Mouse (Mus musculus) olfactory bulb, adult 2 months (tissue): ENCODE measurements at regions not wholly inside any gene's neighbourhood (a gene's known extent, or its start where the extent isn't known, plus 50 kb on each side); places are given as distances from the start of the nearest gene placed in this dataset.

ENCODE experiments used
- H3K27ac ChIP-seq: fragments of 200-500 bp; 2 replicates; pipeline ENCODE4 v1.5.1; 2012; ENCODE audit warnings: low read depth, low read length; ENCODE audit not compliant: insufficient read depth
- H3K4me1 ChIP-seq: fragments of 200-500 bp; 2 replicates; pipeline ENCODE4 v1.6.1; 2012; ENCODE audit warnings: low read length; ENCODE audit not compliant: control insufficient read depth, insufficient read depth
- H3K4me3 ChIP-seq: fragments of 200-500 bp; 2 replicates; pipeline ENCODE4 v1.5.1; 2012; ENCODE audit warnings: mild to moderate bottlenecking, low read depth, low read length, moderate library complexity; ENCODE audit not compliant: insufficient read depth
- CTCF ChIP-seq: fragments of 200-500 bp; IDR thresholded peaks from 2 replicates; pipeline ENCODE4 v1.5.1; 2012; ENCODE audit warnings: low read depth, mild to moderate bottlenecking, low read length, moderate library complexity; ENCODE audit not compliant: insufficient read depth
- POLR2A ChIP-seq: fragments of 200-500 bp; IDR thresholded peaks from 2 replicates; pipeline ENCODE4 v1.6.1; 2012; ENCODE audit warnings: mild to moderate bottlenecking, low read depth, low read length, moderate library complexity; ENCODE audit not compliant: insufficient read depth
- whole genome bisulfite sequencing: fragments of 180-500 bp; shearing (Covaris S2); methylation state at CpG from one replicate; pipeline ENCODE4 v1.1.7; 2018; 5-methylcytosine and 5-hydroxymethylcytosine counted together

DNA sequence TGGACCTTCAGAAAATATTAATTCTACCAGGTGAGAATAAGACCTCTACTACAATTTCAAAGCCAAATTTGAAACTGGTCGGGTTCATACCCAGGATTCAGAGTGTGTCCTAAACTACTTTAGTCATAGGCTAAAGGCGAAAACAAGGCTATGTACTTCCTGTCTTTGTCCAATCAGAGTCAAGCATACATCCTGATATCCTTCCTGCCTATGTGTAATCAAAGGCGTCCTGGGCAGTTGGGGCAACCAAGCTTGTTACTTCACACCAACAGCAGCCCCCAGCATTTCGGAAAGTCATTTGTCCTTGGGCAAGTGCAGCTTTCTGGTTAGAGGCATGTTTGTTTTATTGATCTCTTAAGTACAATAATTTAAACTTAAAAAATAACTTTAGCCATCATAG is 83.7 kb upstream of the Plcl2 start:
- Histone ChIP-seq H3K4me1 (peaks cover 4% of the 10 kb centered on the region; the same call in 1 of the 2 replicates), H3K27ac (no peak overlapping the region), H3K4me3 (no peak overlapping the region)
- no peak for TF ChIP-seq POLR2A
- no peak for TF ChIP-seq CTCF
- 95% methylated on average over 4 of the region's 4 CpGs for WGBS

- peaks cover 4% of the 10 kb centered on the region; the same call in 1 of the 2 replicates for H3K4me1 ChIP-seq
- no peak overlapping the region for H3K27ac ChIP-seq
Observed at GRCm38 (mm10) chr17:50426146-50426545, 83.1 kb upstream of the Plcl2 start.

DNA sequence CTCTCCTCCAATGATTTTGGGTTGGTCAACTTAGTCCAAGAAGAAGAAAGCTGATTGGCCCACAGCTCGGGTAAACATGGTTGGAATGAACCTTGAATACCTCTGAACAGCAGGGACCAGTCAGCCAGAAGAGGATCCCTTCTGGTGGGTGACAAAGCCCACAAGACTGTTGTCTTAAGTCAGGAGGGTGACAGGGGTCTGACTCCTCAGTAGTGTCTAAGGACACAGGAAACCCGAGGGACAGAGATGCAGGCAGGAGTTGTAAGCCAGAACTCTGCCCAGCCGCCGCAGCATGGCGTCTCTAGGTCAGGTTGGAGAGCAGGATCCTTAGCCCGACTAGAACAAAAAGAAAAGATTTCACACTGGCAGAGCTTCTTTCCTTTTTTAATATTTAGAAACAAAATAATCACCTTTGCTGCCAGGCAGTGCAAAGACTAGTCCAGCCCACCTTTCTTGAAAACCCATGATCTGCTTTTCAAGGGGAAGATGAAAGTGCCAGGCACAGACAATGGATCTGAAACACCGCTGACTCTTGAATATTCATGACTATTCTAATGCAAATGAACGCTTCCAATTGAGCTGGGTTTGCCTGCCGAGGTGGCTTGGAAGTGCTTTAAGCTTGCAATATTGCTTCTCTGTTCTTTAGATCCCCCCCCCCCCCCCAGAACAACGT is 81.7 kb upstream of the Plcl2 start:
- H3K27ac ChIP-seq, result no peak overlapping the region
- H3K4me1 ChIP-seq, result peaks cover 4% of the 10 kb centered on the region; the same call in 1 of the 2 replicates
- TF ChIP-seq CTCF (no peak), POLR2A (no peak)
- H3K4me3 ChIP-seq, result no peak overlapping the region
- WGBS, result 22% methylated on average over 10 of the region's 10 CpGs

More at GRCm38 (mm10) chr17:50426146-50426545, 83.1 kb upstream of the Plcl2 start:
- no peak for TF ChIP-seq CTCF
- no peak for TF ChIP-seq POLR2A
- H3K4me3 ChIP-seq, result no peak overlapping the region
- WGBS, result 79% methylated on average over 7 of the region's 7 CpGs

GRCm38 (mm10) chr17:50428004-50428560 is 81.1 kb upstream of the Plcl2 start:
- WGBS, result 66% methylated on average over 5 of the region's 5 CpGs
- 0 out of 2 replicates have a peak overlapping the region, but pooled peaks have one; percentile 57 for H3K27ac ChIP-seq
- peaks cover 4% of the 10 kb centered on the region; the same call in 1 of the 2 replicates for H3K4me1 ChIP-seq
- H3K4me3 ChIP-seq, result no peak overlapping the region
- no peak for TF ChIP-seq CTCF
- no peak for TF ChIP-seq POLR2A

GRCm38 (mm10) chr17:50432559-50432958 is 76.6 kb upstream of the Plcl2 start:
- Histone ChIP-seq H3K27ac (no peak overlapping the region), H3K4me1 (peaks cover 4% of the 10 kb centered on the region; the same call in 1 of the 2 replicates), H3K4me3 (no peak overlapping the region)
- WGBS, result 82% methylated on average over 6 of the region's 6 CpGs
- TF ChIP-seq POLR2A (no peak), CTCF (no peak)

DNA sequence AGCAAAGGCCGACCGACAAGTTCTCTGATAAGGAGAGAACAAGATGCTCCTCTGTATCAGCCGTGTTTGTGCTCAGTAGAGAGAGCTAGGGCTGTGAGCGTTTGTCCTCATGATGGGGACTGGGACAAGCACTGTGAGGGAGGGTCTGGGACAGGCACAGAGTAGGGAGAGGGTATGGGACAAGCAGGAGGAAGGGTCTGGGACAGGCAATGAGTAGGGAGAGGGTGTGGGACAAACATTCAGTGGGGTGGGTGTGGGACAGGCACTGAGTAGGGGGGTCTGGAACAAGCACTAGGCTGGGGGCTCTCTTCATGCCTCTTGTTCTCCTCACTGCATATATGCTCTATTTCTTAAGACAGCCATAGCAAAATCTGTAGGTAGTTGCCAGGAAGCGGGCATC is 70.2 kb upstream of the Plcl2 start:
- Histone ChIP-seq H3K27ac (no peak overlapping the region), H3K4me3 (no peak overlapping the region), H3K4me1 (no peaks in the 10 kb centered on the region)
- TF ChIP-seq CTCF, result no peak
- TF ChIP-seq POLR2A, result no peak
- WGBS, result 94% methylated on average over 5 of the region's 5 CpGs

GRCm38 (mm10) chr17:50439365-50439764 is 69.8 kb upstream of the Plcl2 start:
- no peaks in the 10 kb centered on the region for H3K4me1 ChIP-seq
- 75% methylated on average over 3 of the region's 3 CpGs for WGBS
- no peak overlapping the region for H3K4me3 ChIP-seq
- no peak overlapping the region for H3K27ac ChIP-seq
- no peak for TF ChIP-seq POLR2A
- TF ChIP-seq CTCF, result no peak

GRCm38 (mm10) chr17:50442062-50442461 is 67.1 kb upstream of the Plcl2 start:
- Histone ChIP-seq H3K4me3 (no peak overlapping the region), H3K4me1 (no peaks in the 10 kb centered on the region), H3K27ac (no peak overlapping the region)
- WGBS, result 94% methylated on average over 5 of the region's 5 CpGs
- TF ChIP-seq POLR2A (no peak), CTCF (no peak)

GRCm38 (mm10) chr17:50442905-50443304 is 66.3 kb upstream of the Plcl2 start:
- no peak for TF ChIP-seq CTCF
- no peak for TF ChIP-seq POLR2A

More at GRCm38 (mm10) chr17:50442905-50443304, 66.3 kb upstream of the Plcl2 start:
- Histone ChIP-seq H3K4me3 (no peak overlapping the region), H3K27ac (no peak overlapping the region), H3K4me1 (no peaks in the 10 kb centered on the region)
- WGBS, result 85% methylated on average over 6 of the region's 6 CpGs
